In genomic region chr8:110901056-110901455, GRCm38 (mm10) we compare ENCODE assay signal across 26 mouse cellular contexts. TPM values are rescaled to one million over a fixed set of nuclear protein-coding genes. Genes with fewer than 3 reads are reported as not detected.
DNase-seq lines count a peak whose midpoint lies in the region; ATAC-seq and TF ChIP-seq lines count a peak whose summit lies in the region.
"Had no signal": no experiment of that assay in that cellular context is flagged by ENCODE, and none has a peak within 500 bp of the region (broad histone marks: within the 10 kb centered on the region; RNA-seq: fewer than 3 reads in every experiment).

No protein-coding gene starts in this region.

- TF ChIP-seq RAD21 in MEL (IDR thresholded peaks at IDR 0.05; ENCODE audit: low read depth, low read length) = no peak

- no peak for TF ChIP-seq CTCF in MEL (IDR thresholded peaks at IDR 0.05 in 2 of 3, conservative IDR thresholded peaks at IDR 0.05 in 1 of 3; ENCODE audit: control insufficient read depth in 1 of 3, insufficient read depth in 1 of 3, low read depth in 2 of 3, low read length in 3 of 3, poor library complexity in 1 of 3, severe bottlenecking in 1 of 3)
- TF ChIP-seq CTCF in intestine, postnatal 0 days (IDR thresholded peaks at IDR 0.05; ENCODE audit: low read depth) = no peak

- no peak for TF ChIP-seq POLR2A in MEL (IDR thresholded peaks at IDR 0.05; ENCODE audit: control insufficient read depth in 1 of 2, insufficient read depth in 1 of 2, low read depth in 1 of 2, low read length in 2 of 2, poor library complexity in 1 of 2)

- H3K79me2 ChIP-seq in MEL (ENCODE audit: control insufficient read depth, insufficient read depth, low read length, poor library complexity) = no peaks in the 10 kb centered on the region; the same call in 1 of the 2 replicates

- no peaks in the 10 kb centered on the region for H3K9me3 ChIP-seq in liver, embryonic 12.5 days (replicated peaks)
- no peaks in the 10 kb centered on the region for H3K9me3 ChIP-seq in MEL (replicated peaks; ENCODE audit: insufficient read depth, low read length)
- no peaks in the 10 kb centered on the region for H3K9me3 ChIP-seq in intestine, postnatal 0 days (ENCODE audit: control insufficient read depth)
- no peaks in the 10 kb centered on the region for H3K9me3 ChIP-seq in stomach, embryonic 16.5 days (replicated peaks; ENCODE audit: control insufficient read depth, low read length)
- H3K9me3 ChIP-seq in midbrain, embryonic 10.5 days (replicated peaks) = no peaks in the 10 kb centered on the region
- H3K9me3 ChIP-seq: heart, embryonic 10.5 days; hindbrain, embryonic 13.5 days; kidney, embryonic 15.5 days; liver, embryonic 15.5 days; lung, embryonic 15.5 days; megakaryocyte, embryonic 14.5 days; midbrain, embryonic 13.5 days had no signal

- H3K36me3 ChIP-seq in liver, embryonic 12.5 days = peaks cover 18% of the 10 kb centered on the region
- peaks cover 0 to 6% of the 10 kb centered on the region in 2 experiments; a peak in 2 of 4 replicates for H3K36me3 ChIP-seq in MEL (ENCODE audit: control insufficient read depth in 1 of 2, insufficient read depth in 2 of 2, low read length in 2 of 2)
- H3K36me3 ChIP-seq in intestine, postnatal 0 days (ENCODE audit: control insufficient read depth, insufficient read depth) = peaks cover 12% of the 10 kb centered on the region; the same call in 1 of the 2 replicates
- H3K36me3 ChIP-seq in stomach, embryonic 16.5 days (ENCODE audit: control insufficient read depth, insufficient read depth, low read length) = no peaks in the 10 kb centered on the region
- peaks cover 18% of the 10 kb centered on the region for H3K36me3 ChIP-seq in midbrain, embryonic 10.5 days

- peak overlapping the region; percentile 78 for H3K4me2 ChIP-seq in liver, embryonic 12.5 days
- H3K4me2 ChIP-seq in intestine, postnatal 0 days (replicated peaks; ENCODE audit: low read depth) = peak overlapping the region; percentile 82
- H3K4me2 ChIP-seq in stomach, embryonic 16.5 days (ENCODE audit: low read depth, low read length) = no peak overlapping the region; the same call in 1 of the 2 replicates

- H3K27me3 ChIP-seq in liver, embryonic 12.5 days (replicated peaks) = no peaks in the 10 kb centered on the region
- H3K27me3 ChIP-seq in MEL (ENCODE audit: control insufficient read depth in 1 of 2, insufficient read depth in 2 of 2, low read length in 2 of 2) = no peaks in the 10 kb centered on the region
- no peaks in the 10 kb centered on the region for H3K27me3 ChIP-seq in intestine, postnatal 0 days (replicated peaks; ENCODE audit: control insufficient read depth, insufficient read depth, low read length)
- no peaks in the 10 kb centered on the region for H3K27me3 ChIP-seq in stomach, embryonic 16.5 days (ENCODE audit: control insufficient read depth, insufficient read depth, low read length)
- no peaks in the 10 kb centered on the region for H3K27me3 ChIP-seq in midbrain, embryonic 10.5 days (ENCODE audit: low read depth, poor library complexity, severe bottlenecking)
- H3K27me3 ChIP-seq: hindbrain, embryonic 13.5 days; kidney, embryonic 15.5 days; liver, embryonic 15.5 days; lung, embryonic 15.5 days; midbrain, embryonic 13.5 days had no signal

- DNase-seq in liver = no peak
- no peak for DNase-seq in MEL (ENCODE audit: low read depth, low spot score)
- DNase-seq in midbrain, embryonic 10.5 days (ENCODE audit: low spot score) = no peak
- no peak for DNase-seq in thymus, postnatal 25 days
- DNase-seq: adrenal gland, postnatal 36 days; cerebellum, adult 18-20 months; cerebellum, postnatal 14 days; heart, postnatal 36 days; kidney, adult 18-20 months; kidney, postnatal 25 days; lung, postnatal 4 days; thymus, adult 18-20 months; thymus, postnatal 36 days had no signal

- H3K4me3 ChIP-seq in liver, embryonic 12.5 days = no peak overlapping the region
- no peak overlapping the region for H3K4me3 ChIP-seq in MEL (ENCODE audit: control insufficient read depth in 1 of 2, insufficient read depth in 1 of 2, low read depth in 2 of 2, low read length in 2 of 2)
- H3K4me3 ChIP-seq in intestine, postnatal 0 days (ENCODE audit: low read depth, low read length) = no peak overlapping the region
- no peak overlapping the region for H3K4me3 ChIP-seq in stomach, embryonic 16.5 days (replicated peaks; ENCODE audit: low read length)
- H3K4me3 ChIP-seq in midbrain, embryonic 10.5 days = no peak overlapping the region

- peaks cover 20% of the 10 kb centered on the region for H3K4me1 ChIP-seq in liver, embryonic 12.5 days
- peaks cover 3 to 10% of the 10 kb centered on the region in 2 experiments; a peak in 3 of 4 replicates for H3K4me1 ChIP-seq in MEL (ENCODE audit: control insufficient read depth in 1 of 2, insufficient read depth in 2 of 2, low read length in 2 of 2)
- H3K4me1 ChIP-seq in intestine, postnatal 0 days (replicated peaks; ENCODE audit: control insufficient read depth, insufficient read depth, low read length) = 0 out of 2 replicates have a peak, but pooled peaks cover 3% of the 10 kb centered on the region
- peaks cover 3% of the 10 kb centered on the region for H3K4me1 ChIP-seq in stomach, embryonic 16.5 days (ENCODE audit: control insufficient read depth, insufficient read depth, low read length)
- peaks cover 10% of the 10 kb centered on the region for H3K4me1 ChIP-seq in midbrain, embryonic 10.5 days

- no peak overlapping the region for H3K27ac ChIP-seq in liver, embryonic 12.5 days
- H3K27ac ChIP-seq in MEL (ENCODE audit: control insufficient read depth, low read depth, low read length) = no peak overlapping the region
- peak overlapping the region; percentile 70 for H3K27ac ChIP-seq in intestine, postnatal 0 days (ENCODE audit: low read depth, low read length)
- H3K27ac ChIP-seq in stomach, embryonic 16.5 days (ENCODE audit: low read length) = peak overlapping the region; percentile 9; the same call in 1 of the 2 replicates
- H3K27ac ChIP-seq in midbrain, embryonic 10.5 days (replicated peaks) = no peak overlapping the region
- H3K27ac ChIP-seq: hindbrain, embryonic 13.5 days; kidney, embryonic 15.5 days; layer of hippocampus, adult 2 months; left cerebral cortex, adult 2 months; liver, embryonic 15.5 days; lung, embryonic 15.5 days; midbrain, embryonic 13.5 days had no signal

- no peak overlapping the region for H3K9ac ChIP-seq in liver, embryonic 12.5 days
- no peak overlapping the region for H3K9ac ChIP-seq in MEL (ENCODE audit: control insufficient read depth, low read depth, low read length, poor library complexity, severe bottlenecking)
- no peak overlapping the region for H3K9ac ChIP-seq in intestine, postnatal 0 days (ENCODE audit: low read depth, low read length)
- no peak overlapping the region for H3K9ac ChIP-seq in stomach, embryonic 16.5 days (ENCODE audit: low read length)

- ATAC-seq in liver, embryonic 12.5 days = no peak
- ATAC-seq in intestine, postnatal 0 days = peak; percentile 81
- ATAC-seq in stomach, embryonic 16.5 days (ENCODE audit: insufficient read depth, low FRiP score) = peak; percentile 81
- ATAC-seq: forebrain, embryonic 16.5 days had no signal

- 59% methylated on average over 3 of the region's 3 CpGs for WGBS in liver, embryonic 12.5 days (ENCODE audit: insufficient replicate concordance)
- 25% methylated on average over 3 of the region's 3 CpGs for WGBS in intestine, postnatal 0 days
- WGBS in stomach, embryonic 16.5 days = 59% methylated on average over 3 of the region's 3 CpGs
- 88% methylated on average over 3 of the region's 3 CpGs for WGBS in midbrain, embryonic 10.5 days

- TF ChIP-seq EP300 in MEL (IDR thresholded peaks at IDR 0.05; ENCODE audit: low read depth in 1 of 2, low read length in 2 of 2) = no peak

TF ChIP-seq in MEL, 35 proteins besides CTCF, POLR2A, EP300 and RAD21 (continues in another document):
- TF ChIP-seq GATA1 (IDR thresholded peaks at IDR 0.05; ENCODE audit: low read depth, low read length) = 0 out of 2 replicates have a peak, but pooled peaks have one; percentile 9

RNA-seq across cellular contexts. Expression of gene Fuk, which starts 1.2 kb away (rescaled TPM):
- polyA plus RNA-seq in liver, embryonic 12.5 days (2016; fragmentation: Nextera tagmentation; extraction: Ambion mirVana) = 5.1 and 5.7 TPM in 2 replicates
- total RNA-seq in MEL (2012; rRNA removed) = 8.3 and 9.1 TPM in 2 replicates
- polyA plus RNA-seq in MEL (2012; ENCODE audit: insufficient read depth in 1 of 2, insufficient read length in 2 of 2, low read depth in 1 of 2, low replicate concordance in 2 of 2, missing spikeins in 1 of 2) = 10 to 100 TPM in 1 of 2 experiments, not detected in 1; 10.6 TPM
- polyA plus RNA-seq in intestine, postnatal 0 days (2015; fragmentation: Nextera tagmentation; extraction: Ambion mirVana) = 6.2 and 6.9 TPM in 2 replicates
- 12.2 and 13.3 TPM in 2 replicates for polyA plus RNA-seq in stomach, embryonic 16.5 days (2015; fragmentation: Nextera tagmentation; extraction: Ambion mirVana)
- 12.2 and 12.7 TPM in 2 replicates for polyA plus RNA-seq in midbrain, embryonic 10.5 days (2016; fragmentation: Nextera tagmentation; extraction: Ambion mirVana)

RNA-seq across cellular contexts. Expression of gene St3gal2, which starts 18.7 kb away (rescaled TPM):
- polyA plus RNA-seq in liver, embryonic 12.5 days (2016; fragmentation: Nextera tagmentation; extraction: Ambion mirVana) = 36.7 and 40.3 TPM in 2 replicates
- 4.0 and 5.2 TPM in 2 replicates for total RNA-seq in MEL (2012; rRNA removed)
- polyA plus RNA-seq in MEL (2012; ENCODE audit: insufficient read depth in 1 of 2, insufficient read length in 2 of 2, low read depth in 1 of 2, low replicate concordance in 2 of 2, missing spikeins in 1 of 2) = 10 to 100 TPM in 1 of 2 experiments, not detected in 1; 18.0 TPM
- 4.9 and 5.1 TPM in 2 replicates for polyA plus RNA-seq in intestine, postnatal 0 days (2015; fragmentation: Nextera tagmentation; extraction: Ambion mirVana)
- polyA plus RNA-seq in stomach, embryonic 16.5 days (2015; fragmentation: Nextera tagmentation; extraction: Ambion mirVana) = 17.0 and 17.1 TPM in 2 replicates
- 24.3 and 25.4 TPM in 2 replicates for polyA plus RNA-seq in midbrain, embryonic 10.5 days (2016; fragmentation: Nextera tagmentation; extraction: Ambion mirVana)

RNA-seq across cellular contexts. Expression of gene Sf3b3, which starts 54.5 kb away (rescaled TPM):
- polyA plus RNA-seq in liver, embryonic 12.5 days (2016; fragmentation: Nextera tagmentation; extraction: Ambion mirVana) = 127 TPM in 2 replicates
- 150 and 170 TPM in 2 replicates for total RNA-seq in MEL (2012; rRNA removed)
- 100 to 1,000 TPM; 167 to 224 TPM for polyA plus RNA-seq in MEL (2012; ENCODE audit: insufficient read depth in 1 of 2, insufficient read length in 2 of 2, low read depth in 1 of 2, low replicate concordance in 2 of 2, missing spikeins in 1 of 2)
- 29.7 and 33.4 TPM in 2 replicates for polyA plus RNA-seq in intestine, postnatal 0 days (2015; fragmentation: Nextera tagmentation; extraction: Ambion mirVana)
- polyA plus RNA-seq in stomach, embryonic 16.5 days (2015; fragmentation: Nextera tagmentation; extraction: Ambion mirVana) = 128 and 131 TPM in 2 replicates
- 222 and 225 TPM in 2 replicates for polyA plus RNA-seq in midbrain, embryonic 10.5 days (2016; fragmentation: Nextera tagmentation; extraction: Ambion mirVana)

RNA-seq across cellular contexts. Expression of gene Cog4, which starts 54.7 kb away (rescaled TPM):
- polyA plus RNA-seq in liver, embryonic 12.5 days (2016; fragmentation: Nextera tagmentation; extraction: Ambion mirVana) = 43.1 and 45.1 TPM in 2 replicates
- 31.7 and 32.1 TPM in 2 replicates for total RNA-seq in MEL (2012; rRNA removed)
- polyA plus RNA-seq in MEL (2012; ENCODE audit: insufficient read depth in 1 of 2, insufficient read length in 2 of 2, low read depth in 1 of 2, low replicate concordance in 2 of 2, missing spikeins in 1 of 2) = 10 to 100 TPM in 1 of 2 experiments, not detected in 1; 35.3 TPM
- 40.2 and 46.1 TPM in 2 replicates for polyA plus RNA-seq in intestine, postnatal 0 days (2015; fragmentation: Nextera tagmentation; extraction: Ambion mirVana)
- 70.3 and 71.5 TPM in 2 replicates for polyA plus RNA-seq in stomach, embryonic 16.5 days (2015; fragmentation: Nextera tagmentation; extraction: Ambion mirVana)
- polyA plus RNA-seq in midbrain, embryonic 10.5 days (2016; fragmentation: Nextera tagmentation; extraction: Ambion mirVana) = 75.4 and 78.2 TPM in 2 replicates

Comparison
In these comparisons a context has a peak if more than half of its experiments do, and no peak if none do; other contexts are left out.
1. H3K27ac ChIP-seq: peak in intestine, postnatal 0 days (single experiment) and stomach, embryonic 16.5 days (single experiment); none in liver, embryonic 12.5 days (single experiment), MEL (single experiment) and midbrain, embryonic 10.5 days (single experiment).